Mouse (Mus musculus) lung, adult 2 months (tissue): ENCODE results near the gene Pitx1.

ENCODE experiments used
- CTCF ChIP-seq: fragments of 200-500 bp; IDR thresholded peaks from 2 replicates; pipeline ENCODE4 v1.5.1; 2011; ENCODE audit warnings: mild to moderate bottlenecking, low read length, control low read depth; ENCODE audit not compliant: insufficient read depth
- POLR2A ChIP-seq: fragments of 200-500 bp; IDR thresholded peaks from 2 replicates; pipeline ENCODE4 v1.6.1; 2011; ENCODE audit warnings: low read depth, mild to moderate bottlenecking, control low read depth, low read length, borderline replicate concordance; ENCODE audit errors: extremely low read depth

- TF ChIP-seq CTCF (no peak), POLR2A (no peak)
These were observed at the start of gene Pitx1 for GRCm38 (mm10) chr13:55836142-55836625.
